Mouse (Mus musculus) hindbrain, embryonic 10.5 days (tissue): Measurements from ENCODE around the gene Jakmip3. TPM values are rescaled to one million over a fixed set of nuclear protein-coding genes. Genes with fewer than 3 reads are reported as not detected.

ENCODE experiments used
- DNase-seq: peaks from one replicate; pipeline ENCODE4 v3.0.0-alpha.2; 2017; ENCODE audit warnings: low spot score
- H3K27ac ChIP-seq: fragments of 300-500 bp; sonication (generic); 2 replicates; pipeline ENCODE4 v1.5.1; 2016; ENCODE audit warnings: mild to moderate bottlenecking, moderate library complexity
- H3K27me3 ChIP-seq: fragments of 300-500 bp; sonication (generic); 2 replicates; pipeline ENCODE4 v1.6.1; 2016; ENCODE audit warnings: mild to moderate bottlenecking; ENCODE audit not compliant: poor library complexity, insufficient read depth, severe bottlenecking
- H3K36me3 ChIP-seq: fragments of 300-500 bp; sonication (generic); 2 replicates; pipeline ENCODE4 v1.6.1; 2016; ENCODE audit warnings: mild to moderate bottlenecking, moderate library complexity
- H3K4me1 ChIP-seq: fragments of 300-500 bp; sonication (generic); replicated peaks from 2 replicates; pipeline ENCODE4 v1.6.1; 2016; ENCODE audit warnings: mild to moderate bottlenecking
- H3K4me3 ChIP-seq: fragments of 300-500 bp; sonication (generic); 2 replicates; pipeline ENCODE4 v1.5.1; 2016; ENCODE audit warnings: mild to moderate bottlenecking, moderate library complexity
- H3K9me3 ChIP-seq: fragments of 300-500 bp; sonication (generic); 2 replicates; pipeline ENCODE4 v1.6.1; 2016; ENCODE audit warnings: mild to moderate bottlenecking, moderate library complexity
- WGBS: fragments of 180-500 bp; shearing (Covaris S2); methylation state at CpG from one replicate; pipeline ENCODE4 v1.1.7; 2016; 5-methylcytosine and 5-hydroxymethylcytosine counted together
- polyA plus RNA-seq: library from polyadenylated mRNA; unstranded; fragments of >200 nt; fragmentation: Nextera tagmentation; extraction: Ambion mirVana; gene quantifications from 2 replicates; pipeline ENCODE4 v1.2.1, GENCODE M21; 2016

The Jakmip3 gene
- polyA plus RNA-seq, 1 experiment from 2014 or later = 1.8 TPM

DNA sequence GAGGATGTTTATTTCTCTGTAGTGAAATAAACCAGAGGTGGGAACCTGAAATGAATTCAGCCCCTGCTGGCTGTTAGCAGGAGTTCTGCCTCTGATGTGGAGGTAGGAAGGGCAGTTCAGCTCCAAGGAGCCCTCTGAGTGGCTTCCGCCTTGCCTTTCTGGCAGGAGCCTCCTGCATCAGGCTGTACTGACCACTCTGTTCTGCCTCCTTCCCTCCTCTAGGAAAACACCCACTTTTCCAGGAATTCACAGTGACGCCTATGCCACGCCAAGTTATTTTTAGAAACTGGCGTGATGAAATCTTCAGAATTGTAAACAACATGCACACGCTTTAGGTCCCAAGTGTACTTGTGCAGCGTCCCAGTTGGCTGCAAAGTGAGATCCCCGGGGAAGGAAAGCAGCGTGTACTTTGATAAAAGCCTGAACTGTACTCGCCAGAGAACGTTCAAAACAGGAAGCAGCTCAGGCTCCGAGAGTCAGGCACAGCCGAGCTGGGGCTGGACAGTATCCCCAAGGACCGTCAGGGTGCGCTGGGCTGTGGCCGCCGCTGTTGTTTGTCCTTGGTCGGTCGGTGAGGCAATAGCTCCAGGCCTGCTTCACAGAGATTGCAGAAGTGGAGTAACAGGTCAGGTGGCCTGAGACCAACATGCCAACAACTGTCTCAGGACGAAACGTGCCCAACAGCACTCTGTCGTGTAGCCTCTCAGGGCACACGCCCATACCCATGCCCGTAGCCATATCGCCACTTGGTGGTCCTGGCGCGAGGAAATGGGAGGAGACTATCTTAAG, 21.2 kb upstream of the Jakmip3 start:
- Histone ChIP-seq H3K27me3 (no peaks in the 10 kb centered on the region), H3K4me1 (peaks cover 10% of the 10 kb centered on the region), H3K27ac (peak overlapping the region; percentile 70), H3K36me3 (no peaks in the 10 kb centered on the region), H3K9me3 (no peaks in the 10 kb centered on the region), H3K4me3 (peak overlapping the region; percentile 50)
- peak; percentile 42 for DNase-seq
- 5% methylated on average over 26 of the region's 26 CpGs for WGBS

- Histone ChIP-seq H3K4me3 (no peak overlapping the region), H3K36me3 (no peaks in the 10 kb centered on the region)
- 94% methylated on average over 8 of the region's 8 CpGs for WGBS
Observed at GRCm38 (mm10) chr7:138921611-138922010, 18.9 kb upstream of the Jakmip3 start.

DNA sequence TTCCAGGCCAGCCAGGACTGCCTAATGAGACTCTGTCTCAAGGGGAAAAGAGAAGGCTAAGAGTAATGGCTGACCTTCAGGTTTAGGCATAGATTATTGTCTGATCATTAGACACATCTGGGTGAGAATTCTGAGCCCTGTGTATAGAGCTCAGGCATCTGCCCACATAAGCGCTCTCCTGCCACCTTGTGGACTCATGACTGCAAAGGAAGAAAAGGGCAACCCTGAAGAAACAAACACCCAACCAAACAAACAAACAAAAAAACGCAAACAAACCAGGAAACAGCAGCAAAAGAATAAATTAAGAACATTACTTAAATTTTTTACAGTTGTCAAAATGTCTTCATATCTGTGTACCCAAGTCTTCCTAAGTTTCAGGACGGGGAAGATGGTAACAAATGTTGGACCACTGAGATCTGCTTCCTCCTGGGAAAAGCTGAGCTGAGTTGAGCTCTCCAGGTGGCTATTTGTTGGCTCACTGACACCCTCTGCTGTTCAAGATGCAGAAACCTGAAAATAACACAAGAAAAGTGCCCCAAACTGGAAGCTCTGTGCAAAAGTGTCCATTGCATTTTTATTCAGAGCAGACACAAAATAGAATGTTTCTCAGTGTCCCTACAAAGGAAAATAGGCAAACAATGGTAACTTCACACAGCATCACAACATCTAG, 16.6 kb upstream of the Jakmip3 start:
- no peak for DNase-seq

More at GRCm38 (mm10) chr7:138921611-138922010, 18.9 kb upstream of the Jakmip3 start:
- Histone ChIP-seq H3K27me3 (no peaks in the 10 kb centered on the region), H3K9me3 (no peaks in the 10 kb centered on the region), H3K4me1 (peaks cover 10% of the 10 kb centered on the region), H3K27ac (no peak overlapping the region)
- no peak for DNase-seq

DNA sequence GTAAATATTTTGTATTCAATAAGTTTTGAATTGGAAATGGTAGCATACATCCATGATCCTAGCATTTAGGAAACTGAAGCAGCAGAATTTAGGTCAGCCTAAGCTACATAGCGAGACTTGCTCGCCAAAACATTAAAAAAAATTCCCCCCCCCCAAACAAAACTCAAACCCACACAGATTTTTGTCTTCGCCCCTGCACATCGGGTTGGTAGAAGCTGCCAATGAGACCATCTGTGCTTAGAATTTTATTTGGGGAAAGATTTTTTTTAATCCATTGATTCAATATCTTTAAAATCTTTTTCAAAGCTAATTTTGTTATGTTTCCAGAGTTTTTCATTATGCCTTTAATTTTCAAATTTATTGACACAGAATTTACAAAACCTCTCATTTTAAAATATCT, 12.1 kb upstream of the Jakmip3 start:
- Histone ChIP-seq H3K4me1 (no peaks in the 10 kb centered on the region), H3K4me3 (no peak overlapping the region), H3K27me3 (no peaks in the 10 kb centered on the region), H3K27ac (no peak overlapping the region), H3K9me3 (no peaks in the 10 kb centered on the region), H3K36me3 (no peaks in the 10 kb centered on the region)
- WGBS = 93% methylated on average over 4 of the region's 4 CpGs
- no peak for DNase-seq

More for the DNA sequence above, 16.6 kb upstream of the Jakmip3 start:
- Histone ChIP-seq H3K9me3 (no peaks in the 10 kb centered on the region), H3K4me1 (peaks cover 10% of the 10 kb centered on the region), H3K36me3 (no peaks in the 10 kb centered on the region), H3K4me3 (no peak overlapping the region), H3K27ac (no peak overlapping the region), H3K27me3 (no peaks in the 10 kb centered on the region)
- 9% methylated on average over 3 of the region's 3 CpGs for WGBS

DNA sequence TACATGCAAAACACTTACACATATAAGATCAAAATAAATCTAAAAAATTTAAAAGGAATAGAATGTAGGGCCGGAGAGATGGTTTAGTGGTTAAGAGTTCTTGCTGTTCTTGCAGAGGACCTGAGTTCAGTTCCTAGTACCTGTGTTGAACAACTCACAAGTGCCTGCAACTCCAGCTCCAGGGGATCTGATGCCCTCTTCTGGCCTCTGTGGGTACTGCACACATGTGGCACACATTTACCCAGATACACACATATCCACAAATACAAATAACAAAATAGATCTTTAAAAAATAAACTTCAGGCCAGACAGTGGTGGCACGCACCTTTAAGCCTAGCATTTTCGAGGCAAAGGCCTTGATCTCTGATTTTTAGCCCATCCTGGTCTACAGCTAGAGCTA, 6.0 kb upstream of the Jakmip3 start:
- H3K4me3 ChIP-seq = no peak overlapping the region
- peaks cover 22% of the 10 kb centered on the region for H3K27me3 ChIP-seq
- H3K36me3 ChIP-seq = no peaks in the 10 kb centered on the region
- no peaks in the 10 kb centered on the region for H3K4me1 ChIP-seq
- H3K27ac ChIP-seq = no peak overlapping the region
- 95% methylated on average over 3 of the region's 3 CpGs for WGBS
- H3K9me3 ChIP-seq = 0 out of 2 replicates have a peak, but pooled peaks cover 4% of the 10 kb centered on the region
- DNase-seq = no peak

- H3K4me1 ChIP-seq = peaks cover 13% of the 10 kb centered on the region
- H3K36me3 ChIP-seq = no peaks in the 10 kb centered on the region
- H3K4me3 ChIP-seq = no peak overlapping the region
- peaks cover 66% of the 10 kb centered on the region for H3K27me3 ChIP-seq
- no peak overlapping the region for H3K27ac ChIP-seq
- 77% methylated on average over 7 of the region's 7 CpGs for WGBS
- H3K9me3 ChIP-seq = 0 out of 2 replicates have a peak, but pooled peaks cover 4% of the 10 kb centered on the region
- no peak for DNase-seq
Observed at GRCm38 (mm10) chr7:138938991-138939390, 1.5 kb upstream of the Jakmip3 start.

- Histone ChIP-seq H3K27me3 (peaks cover 75% of the 10 kb centered on the region), H3K27ac (no peak overlapping the region), H3K4me1 (peaks cover 13% of the 10 kb centered on the region), H3K36me3 (no peaks in the 10 kb centered on the region), H3K4me3 (peak overlapping the region; percentile 59), H3K9me3 (0 out of 2 replicates have a peak, but pooled peaks cover 2% of the 10 kb centered on the region)
- DNase-seq = no peak
- 2% methylated on average over 17 of the region's 17 CpGs for WGBS
Observed at GRCm38 (mm10) chr7:138940256-138940611, 296 bp upstream of the Jakmip3 start.

- H3K27ac ChIP-seq = no peak overlapping the region
- no peaks in the 10 kb centered on the region for H3K36me3 ChIP-seq
- no peaks in the 10 kb centered on the region for H3K9me3 ChIP-seq
- peaks cover 77% of the 10 kb centered on the region for H3K27me3 ChIP-seq
- no peak for DNase-seq
- 25% methylated on average over 5 of the region's 5 CpGs for WGBS
- peaks cover 13% of the 10 kb centered on the region for H3K4me1 ChIP-seq
- H3K4me3 ChIP-seq = peak overlapping the region; percentile 59
Observed at GRCm38 (mm10) chr7:138941571-138941970, 1.0 kb downstream of the Jakmip3 start.

GRCm38 (mm10) chr7:138942301-138942700, 1.8 kb downstream of the Jakmip3 start:
- no peak overlapping the region for H3K27ac ChIP-seq
- no peaks in the 10 kb centered on the region for H3K36me3 ChIP-seq
- DNase-seq = no peak
- no peak overlapping the region for H3K4me3 ChIP-seq
- H3K4me1 ChIP-seq = peaks cover 13% of the 10 kb centered on the region
- peaks cover 77% of the 10 kb centered on the region for H3K27me3 ChIP-seq
- H3K9me3 ChIP-seq = no peaks in the 10 kb centered on the region
- WGBS = 83% methylated on average over 1 of the region's 1 CpGs

GRCm38 (mm10) chr7:138945668-138946067, 5.1 kb downstream of the Jakmip3 start:
- Histone ChIP-seq H3K36me3 (no peaks in the 10 kb centered on the region), H3K4me3 (no peak overlapping the region), H3K9me3 (no peaks in the 10 kb centered on the region), H3K27me3 (peaks cover 47% of the 10 kb centered on the region), H3K27ac (no peak overlapping the region), H3K4me1 (peaks cover 7% of the 10 kb centered on the region)
- DNase-seq = no peak
- WGBS = 58% methylated on average over 3 of the region's 3 CpGs

DNA sequence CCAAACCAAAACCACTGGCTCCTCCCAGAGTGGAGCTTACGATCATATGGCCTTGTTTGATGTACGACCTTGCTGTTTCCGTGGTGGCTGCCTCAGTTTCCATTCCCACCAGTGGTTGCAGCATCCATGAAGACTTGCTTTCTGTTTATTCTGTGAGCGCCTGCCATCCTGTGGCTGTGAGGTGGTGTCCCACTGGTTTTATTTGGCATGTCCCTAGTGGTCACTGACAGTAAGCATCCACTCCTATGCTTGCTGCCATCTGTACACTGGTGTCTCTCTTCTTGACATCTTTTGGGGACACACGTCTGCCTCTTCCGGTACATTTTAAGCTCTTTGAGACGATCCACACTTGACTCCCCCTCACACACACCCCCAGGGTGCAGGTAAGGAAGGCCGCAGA, 7.2 kb downstream of the Jakmip3 start:
- DNase-seq = no peak
- WGBS = 88% methylated on average over 8 of the region's 8 CpGs
- Histone ChIP-seq H3K27ac (no peak overlapping the region), H3K36me3 (no peaks in the 10 kb centered on the region), H3K4me1 (no peaks in the 10 kb centered on the region), H3K4me3 (no peak overlapping the region), H3K9me3 (no peaks in the 10 kb centered on the region), H3K27me3 (peaks cover 26% of the 10 kb centered on the region)

DNA sequence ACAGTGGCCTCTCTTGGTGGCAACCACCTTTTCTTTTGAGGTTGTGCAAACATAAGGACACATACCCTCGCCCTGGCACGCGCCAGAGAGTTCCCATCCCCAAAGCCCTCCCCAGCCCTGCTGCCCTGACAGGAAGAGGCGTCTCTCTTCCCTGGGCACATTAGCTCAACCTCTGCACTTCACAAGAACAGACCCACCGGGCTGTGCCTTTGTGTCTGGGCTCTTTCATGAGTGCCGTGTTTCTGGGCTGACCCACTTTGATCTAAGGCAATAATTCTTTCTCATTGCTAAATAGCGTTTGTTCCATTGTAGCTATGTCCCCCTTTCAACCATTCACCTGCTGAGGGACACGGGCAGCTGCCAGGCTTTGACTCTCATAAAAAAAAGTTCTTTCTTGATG, 7.8 kb downstream of the Jakmip3 start:
- no peaks in the 10 kb centered on the region for H3K9me3 ChIP-seq
- no peak overlapping the region for H3K4me3 ChIP-seq
- no peak overlapping the region for H3K27ac ChIP-seq
- H3K27me3 ChIP-seq = peaks cover 20% of the 10 kb centered on the region
- no peak for DNase-seq
- 55% methylated on average over 8 of the region's 8 CpGs for WGBS
- no peaks in the 10 kb centered on the region for H3K36me3 ChIP-seq
- no peaks in the 10 kb centered on the region for H3K4me1 ChIP-seq

DNA sequence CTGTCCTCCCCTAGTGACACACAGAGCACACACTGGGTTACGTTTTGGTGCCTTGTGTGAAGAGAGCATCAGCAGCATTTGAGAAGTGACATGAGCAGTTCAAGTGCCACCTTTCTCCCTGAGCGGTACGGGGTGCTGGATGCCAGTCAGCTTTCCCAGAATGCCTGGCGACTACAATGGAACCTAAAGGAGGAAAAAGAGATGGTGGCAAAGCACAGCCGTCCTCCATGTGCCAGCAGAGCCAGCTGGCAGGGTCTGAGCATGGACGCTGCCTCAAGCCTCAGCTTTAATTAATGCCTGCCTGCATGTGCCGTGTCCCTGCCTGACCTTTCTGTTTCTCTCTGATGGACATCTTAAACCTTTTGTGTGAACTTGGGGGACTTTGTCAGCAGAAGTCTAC, 15.3 kb downstream of the Jakmip3 start:
- no peaks in the 10 kb centered on the region for H3K4me1 ChIP-seq
- 84% methylated on average over 7 of the region's 7 CpGs for WGBS
- H3K27me3 ChIP-seq = no peaks in the 10 kb centered on the region
- no peak for DNase-seq
- no peaks in the 10 kb centered on the region for H3K9me3 ChIP-seq
- no peak overlapping the region for H3K4me3 ChIP-seq
- H3K36me3 ChIP-seq = no peaks in the 10 kb centered on the region
- H3K27ac ChIP-seq = no peak overlapping the region
